Mouse (Mus musculus) Muller cell, postnatal 12 days (primary cell): Measurements from ENCODE around the gene Usp9y.

Experiments
- DNase-seq: peaks from one replicate; pipeline ENCODE4 v3.0.0-alpha.2; 2015; ENCODE audit errors: inconsistent ontology term

Usp9y gene

DNA sequence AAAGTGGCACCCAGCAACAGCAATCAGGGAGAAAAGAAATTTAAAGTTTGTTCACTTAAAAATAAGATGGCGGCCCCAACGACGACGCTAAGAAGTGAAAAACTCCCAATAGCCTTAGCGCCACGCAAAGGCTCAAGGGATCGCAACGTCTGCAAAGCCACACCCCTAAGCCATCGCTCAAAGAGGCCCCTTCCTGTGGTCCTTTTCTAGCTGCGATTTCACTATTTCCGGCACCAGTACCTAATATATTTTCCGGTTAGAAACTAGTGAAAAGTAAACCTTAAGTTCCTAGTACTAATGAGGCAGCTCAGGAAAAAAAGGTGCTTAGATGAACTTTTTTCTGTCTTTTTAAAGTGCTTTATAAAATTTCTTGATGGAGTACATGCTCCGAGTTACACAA lies at the start of gene Usp9y:
TSS of gene Usp9y (minus strand) at position 101 of the 400 bp plus-strand sequence.
- DNase-seq = no peak

DNA sequence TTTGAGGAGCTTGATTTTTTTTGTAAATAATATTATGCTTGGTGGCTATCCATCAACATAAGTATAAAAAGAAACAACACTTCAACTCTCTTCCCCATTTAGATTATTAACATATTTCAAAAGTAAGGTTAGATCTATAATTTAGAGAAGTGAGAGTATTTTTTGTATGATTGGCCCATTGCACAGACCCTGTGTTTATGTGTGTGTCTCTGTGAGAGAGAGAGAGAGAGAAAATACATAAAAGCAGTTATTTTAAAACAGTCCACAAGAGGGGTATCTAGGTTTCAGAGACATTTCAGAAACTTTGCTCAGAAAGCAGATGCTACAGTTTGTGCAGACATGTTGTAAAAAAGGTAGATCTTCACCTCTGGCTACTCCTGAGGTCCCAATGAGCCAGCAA lies 165.9 kb downstream of the Usp9y start:
- DNase-seq = no peak

DNA sequence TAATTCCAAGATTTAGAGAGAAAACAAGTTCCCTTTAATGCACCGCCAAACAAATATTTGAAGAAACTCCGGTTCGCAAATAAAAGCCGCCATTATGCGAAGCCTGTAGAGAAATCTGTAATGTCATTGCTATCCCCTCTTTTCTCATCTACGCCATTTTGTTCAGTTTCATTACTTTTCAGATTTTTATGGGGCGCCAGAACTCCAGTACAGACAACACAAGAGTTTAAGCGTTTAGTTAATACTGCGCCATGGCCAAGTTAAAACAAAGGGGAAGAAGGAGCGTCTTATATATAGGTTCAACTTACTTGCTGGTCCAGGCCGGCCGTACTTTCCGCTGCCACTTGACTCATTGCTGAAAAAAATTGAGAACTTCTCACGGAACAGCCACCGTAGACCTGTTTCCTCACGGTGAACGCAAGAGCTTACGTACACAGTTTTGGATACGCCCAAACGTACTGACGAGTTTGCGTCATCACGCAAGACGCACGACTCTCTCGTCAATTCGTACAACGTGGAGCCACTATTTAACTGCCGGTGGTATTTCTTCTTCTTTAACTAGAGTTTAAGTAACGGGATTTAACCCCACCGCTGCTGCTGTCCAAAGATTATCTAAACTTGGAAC lies 173.3 kb downstream of the Usp9y start, which contains the start of gene Ddx3y:
TSS of gene Ddx3y (minus strand) at position 459 of the 625 bp plus-strand sequence.
- DNase-seq = peak; percentile 45

DNA sequence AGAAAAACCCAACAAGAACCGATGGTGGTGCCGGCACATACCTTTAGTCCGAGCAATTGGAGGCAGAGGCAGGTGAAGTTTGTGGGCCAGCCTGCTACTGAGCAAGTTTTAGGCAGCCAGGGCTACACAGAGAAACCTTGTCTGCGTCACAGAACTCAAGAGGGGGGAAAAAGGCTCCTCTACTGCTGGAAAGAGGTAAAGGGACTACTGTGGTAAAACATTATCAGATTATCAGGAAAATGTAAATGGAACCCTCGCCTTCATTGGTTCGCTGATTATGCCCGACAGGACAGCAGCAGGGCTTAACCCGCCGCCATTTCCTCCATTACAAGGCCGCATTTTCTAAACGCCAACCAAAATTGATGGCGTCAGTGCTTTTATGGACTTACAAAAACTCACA lies 173.8 kb downstream of the Usp9y start:
- DNase-seq = no peak
